Mouse (Mus musculus): ENCODE data around the gene Pbx1.

- TF ChIP-seq CTCF (IDR thresholded peaks at IDR 0.05; ENCODE audit: low read depth), result no peak
- no peak for TF ChIP-seq EP300 (optimal IDR thresholded peaks at IDR 0.05)
Measured at GRCm38 (mm10) chr1:168394535-168394934, 37.5 kb downstream of the Pbx1 start.
